Mouse (Mus musculus): ENCODE data around the gene Fam102a. TPM values are rescaled to one million over a fixed set of nuclear protein-coding genes. Genes with fewer than 3 reads are reported as not detected.
A peak's percentile ranks its signal among the peaks of the same experiment; 100 is the strongest.

Fam102a gene
- polyA plus RNA-seq, 1 experiment from 2014 or later: 7.8 TPM

- DNase-seq (peak; percentile 95), ATAC-seq (ENCODE audit: low FRiP score, low TSS enrichment) (peak; percentile 73)
- H3K4me1 ChIP-seq (ENCODE audit: control insufficient read depth, insufficient read depth, low read length): peaks cover 18% of the 10 kb centered on the region
- peak within 1 kb of the TSS; percentile 67 for H3K4me2 ChIP-seq (ENCODE audit: low read length)
- H3K9me3 ChIP-seq (ENCODE audit: control insufficient read depth, low read length): no peaks in the 10 kb centered on the region
- peak within 1 kb of the TSS; percentile 49 for H3K4me3 ChIP-seq (replicated peaks; ENCODE audit: low read depth, low read length)
- H3K36me3 ChIP-seq (ENCODE audit: control insufficient read depth, insufficient read depth, low read length): no peaks in the 10 kb centered on the region
- H3K27ac ChIP-seq (replicated peaks; ENCODE audit: low read depth, low read length): 0 out of 2 replicates have a peak within 1 kb of the TSS, but pooled peaks have one; percentile 49
- whole genome bisulfite sequencing: under 1% methylated on average over 38 of the region's 38 CpGs
- H3K9ac ChIP-seq (replicated peaks; ENCODE audit: low read length): peak within 1 kb of the TSS; percentile 60
- no peaks in the 10 kb centered on the region for H3K27me3 ChIP-seq (ENCODE audit: control insufficient read depth, insufficient read depth, low read length)
These were observed 51.8 kb downstream of the Fam102a start, which contains the start of gene St6galnac4 for GRCm38 (mm10) chr2:32586871-32587351. Gene St6galnac4 (plus strand): TSS chr2:32587095.

GRCm38 (mm10) chr2:32587731-32588321 is 52.7 kb downstream of the Fam102a start:
- Histone ChIP-seq H3K4me1 (ENCODE audit: control insufficient read depth, insufficient read depth, low read length) (peaks cover 16% of the 10 kb centered on the region), H3K27me3 (ENCODE audit: control insufficient read depth, insufficient read depth, low read length) (no peaks in the 10 kb centered on the region), H3K9me3 (ENCODE audit: control insufficient read depth, low read length) (no peaks in the 10 kb centered on the region), H3K27ac (replicated peaks; ENCODE audit: low read depth, low read length) (no peak overlapping the region), H3K36me3 (ENCODE audit: control insufficient read depth, insufficient read depth, low read length) (no peaks in the 10 kb centered on the region), H3K9ac (replicated peaks; ENCODE audit: low read length) (peak overlapping the region; percentile 60), H3K4me2 (ENCODE audit: low read length) (peak overlapping the region; percentile 67), H3K4me3 (replicated peaks; ENCODE audit: low read depth, low read length) (peak overlapping the region; percentile 49)
- DNase-seq: no peak
- no peak for ATAC-seq (ENCODE audit: low FRiP score, low TSS enrichment)
- 56% methylated on average over 9 of the region's 9 CpGs for WGBS

- Histone ChIP-seq H3K27me3 (ENCODE audit: control insufficient read depth, insufficient read depth, low read length) (no peaks in the 10 kb centered on the region), H3K4me1 (ENCODE audit: control insufficient read depth, insufficient read depth, low read length) (peaks cover 13% of the 10 kb centered on the region), H3K4me3 (replicated peaks; ENCODE audit: low read depth, low read length) (no peak overlapping the region), H3K4me2 (ENCODE audit: low read length) (no peak overlapping the region), H3K36me3 (ENCODE audit: control insufficient read depth, insufficient read depth, low read length) (no peaks in the 10 kb centered on the region), H3K9ac (replicated peaks; ENCODE audit: low read length) (0 out of 2 replicates have a peak overlapping the region, but pooled peaks have one; percentile 1), H3K27ac (replicated peaks; ENCODE audit: low read depth, low read length) (no peak overlapping the region), H3K9me3 (ENCODE audit: control insufficient read depth, low read length) (no peaks in the 10 kb centered on the region)
- 70% methylated on average over 11 of the region's 11 CpGs for WGBS
- no peak for ATAC-seq (ENCODE audit: low FRiP score, low TSS enrichment)
- no peak for DNase-seq
These were observed 54.2 kb downstream of the Fam102a start for GRCm38 (mm10) chr2:32589213-32589795.

- Histone ChIP-seq H3K4me1 (ENCODE audit: control insufficient read depth, insufficient read depth, low read length) (peaks cover 13% of the 10 kb centered on the region), H3K4me2 (ENCODE audit: low read length) (no peak overlapping the region), H3K27me3 (ENCODE audit: control insufficient read depth, insufficient read depth, low read length) (no peaks in the 10 kb centered on the region), H3K4me3 (replicated peaks; ENCODE audit: low read depth, low read length) (no peak overlapping the region), H3K9ac (replicated peaks; ENCODE audit: low read length) (no peak overlapping the region), H3K27ac (replicated peaks; ENCODE audit: low read depth, low read length) (no peak overlapping the region), H3K9me3 (ENCODE audit: control insufficient read depth, low read length) (no peaks in the 10 kb centered on the region), H3K36me3 (ENCODE audit: control insufficient read depth, insufficient read depth, low read length) (no peaks in the 10 kb centered on the region)
- DNase-seq (no peak), ATAC-seq (ENCODE audit: low FRiP score, low TSS enrichment) (no peak)
- 87% methylated on average over 10 of the region's 10 CpGs for WGBS
These were observed 55.1 kb downstream of the Fam102a start for GRCm38 (mm10) chr2:32590224-32590623.

- 81% methylated on average over 6 of the region's 6 CpGs for WGBS
These were observed 56.1 kb downstream of the Fam102a start for GRCm38 (mm10) chr2:32591249-32591648.

GRCm38 (mm10) chr2:32596725-32597124 is 61.6 kb downstream of the Fam102a start:
- no peak overlapping the region for H3K27ac ChIP-seq (replicated peaks; ENCODE audit: low read depth, low read length)
- no peaks in the 10 kb centered on the region for H3K36me3 ChIP-seq (ENCODE audit: control insufficient read depth, insufficient read depth, low read length)
- no peaks in the 10 kb centered on the region for H3K27me3 ChIP-seq (ENCODE audit: control insufficient read depth, insufficient read depth, low read length)
- H3K9me3 ChIP-seq (ENCODE audit: control insufficient read depth, low read length): no peaks in the 10 kb centered on the region
- WGBS: 81% methylated on average over 13 of the region's 13 CpGs
- no peak overlapping the region for H3K9ac ChIP-seq (replicated peaks; ENCODE audit: low read length)
- H3K4me1 ChIP-seq (ENCODE audit: control insufficient read depth, insufficient read depth, low read length): no peaks in the 10 kb centered on the region
- no peak overlapping the region for H3K4me3 ChIP-seq (replicated peaks; ENCODE audit: low read depth, low read length)
- H3K4me2 ChIP-seq (ENCODE audit: low read length): no peak overlapping the region
- DNase-seq (no peak), ATAC-seq (ENCODE audit: low FRiP score, low TSS enrichment) (no peak)

More at GRCm38 (mm10) chr2:32591249-32591648, 56.1 kb downstream of the Fam102a start:
- Histone ChIP-seq H3K4me2 (ENCODE audit: low read length) (no peak overlapping the region), H3K4me1 (ENCODE audit: control insufficient read depth, insufficient read depth, low read length) (peaks cover 13% of the 10 kb centered on the region), H3K4me3 (replicated peaks; ENCODE audit: low read depth, low read length) (no peak overlapping the region), H3K27me3 (ENCODE audit: control insufficient read depth, insufficient read depth, low read length) (no peaks in the 10 kb centered on the region), H3K9ac (replicated peaks; ENCODE audit: low read length) (no peak overlapping the region), H3K27ac (replicated peaks; ENCODE audit: low read depth, low read length) (no peak overlapping the region), H3K36me3 (ENCODE audit: control insufficient read depth, insufficient read depth, low read length) (no peaks in the 10 kb centered on the region), H3K9me3 (ENCODE audit: control insufficient read depth, low read length) (no peaks in the 10 kb centered on the region)
- no peak for ATAC-seq (ENCODE audit: low FRiP score, low TSS enrichment)
- DNase-seq: no peak

DNA sequence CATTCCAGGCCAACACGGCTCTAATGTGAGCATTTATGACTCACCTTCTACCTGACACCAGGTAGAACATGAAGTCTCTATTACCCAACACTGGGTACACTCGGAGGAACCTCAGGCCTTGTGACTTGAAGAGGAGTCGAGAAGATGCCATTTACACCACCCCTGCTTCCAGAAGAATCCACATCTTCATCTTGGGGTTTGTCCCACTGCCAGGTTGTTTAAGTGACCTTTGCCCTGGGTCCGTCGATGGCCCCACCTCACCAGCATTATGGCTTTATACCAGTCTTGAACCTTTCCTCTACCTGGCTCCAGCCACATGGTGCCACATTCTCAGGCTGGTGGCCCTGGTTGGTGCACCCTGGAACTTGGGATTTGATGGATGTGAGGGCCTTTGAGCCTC is 62.1 kb downstream of the Fam102a start:
- H3K9ac ChIP-seq (replicated peaks; ENCODE audit: low read length): no peak overlapping the region
- H3K4me3 ChIP-seq (replicated peaks; ENCODE audit: low read depth, low read length): no peak overlapping the region
- H3K4me2 ChIP-seq (ENCODE audit: low read length): no peak overlapping the region
- H3K27me3 ChIP-seq (ENCODE audit: control insufficient read depth, insufficient read depth, low read length): no peaks in the 10 kb centered on the region
- H3K27ac ChIP-seq (replicated peaks; ENCODE audit: low read depth, low read length): no peak overlapping the region
- no peak for DNase-seq
- no peaks in the 10 kb centered on the region for H3K9me3 ChIP-seq (ENCODE audit: control insufficient read depth, low read length)
- H3K36me3 ChIP-seq (ENCODE audit: control insufficient read depth, insufficient read depth, low read length): no peaks in the 10 kb centered on the region
- H3K4me1 ChIP-seq (ENCODE audit: control insufficient read depth, insufficient read depth, low read length): no peaks in the 10 kb centered on the region
- ATAC-seq (ENCODE audit: low FRiP score, low TSS enrichment): no peak
- 87% methylated on average over 5 of the region's 5 CpGs for WGBS

- DNase-seq: no peak
- H3K27ac ChIP-seq (replicated peaks; ENCODE audit: low read depth, low read length): no peak overlapping the region
- no peaks in the 10 kb centered on the region for H3K36me3 ChIP-seq (ENCODE audit: control insufficient read depth, insufficient read depth, low read length)
- ATAC-seq (ENCODE audit: low FRiP score, low TSS enrichment): no peak
- 0 out of 2 replicates have a peak, but pooled peaks cover 3% of the 10 kb centered on the region for H3K4me1 ChIP-seq (ENCODE audit: control insufficient read depth, insufficient read depth, low read length)
- no peaks in the 10 kb centered on the region for H3K27me3 ChIP-seq (ENCODE audit: control insufficient read depth, insufficient read depth, low read length)
- 86% methylated on average over 5 of the region's 5 CpGs for WGBS
- no peaks in the 10 kb centered on the region for H3K9me3 ChIP-seq (ENCODE audit: control insufficient read depth, low read length)
- no peak overlapping the region for H3K4me3 ChIP-seq (replicated peaks; ENCODE audit: low read depth, low read length)
- H3K4me2 ChIP-seq (ENCODE audit: low read length): no peak overlapping the region
- H3K9ac ChIP-seq (replicated peaks; ENCODE audit: low read length): no peak overlapping the region
These were observed 62.6 kb downstream of the Fam102a start for GRCm38 (mm10) chr2:32597699-32598098.

- Histone ChIP-seq H3K4me3 (replicated peaks; ENCODE audit: low read depth, low read length) (no peak overlapping the region), H3K4me2 (ENCODE audit: low read length) (no peak overlapping the region), H3K27ac (replicated peaks; ENCODE audit: low read depth, low read length) (no peak overlapping the region), H3K9ac (replicated peaks; ENCODE audit: low read length) (no peak overlapping the region), H3K36me3 (ENCODE audit: control insufficient read depth, insufficient read depth, low read length) (no peaks in the 10 kb centered on the region), H3K27me3 (ENCODE audit: control insufficient read depth, insufficient read depth, low read length) (no peaks in the 10 kb centered on the region), H3K9me3 (ENCODE audit: control insufficient read depth, low read length) (no peaks in the 10 kb centered on the region), H3K4me1 (ENCODE audit: control insufficient read depth, insufficient read depth, low read length) (0 out of 2 replicates have a peak, but pooled peaks cover 3% of the 10 kb centered on the region)
- 96% methylated on average over 8 of the region's 8 CpGs for WGBS
- no peak for DNase-seq
- ATAC-seq (ENCODE audit: low FRiP score, low TSS enrichment): no peak
These were observed 63.4 kb downstream of the Fam102a start for GRCm38 (mm10) chr2:32598506-32598905.

Data from midbrain, embryonic 14.5 days (tissue).